Mouse (Mus musculus): ENCODE measurements around the gene Sez6l. TPM values are rescaled to one million over a fixed set of nuclear protein-coding genes. Genes with fewer than 3 reads are reported as not detected.

The Sez6l gene
- polyA plus RNA-seq, 1 experiment from 2014 or later = 0.63 TPM

GRCm38 (mm10) chr5:112523796-112524195 is 53.2 kb downstream of the Sez6l start:
- DNase-seq (ENCODE audit: low spot score) = no peak
- H3K4me1 ChIP-seq = peaks cover 46% of the 10 kb centered on the region
- no peak overlapping the region for H3K4me3 ChIP-seq
- no peaks in the 10 kb centered on the region for H3K36me3 ChIP-seq
- H3K27ac ChIP-seq = no peak overlapping the region
- 85% methylated on average over 2 of the region's 2 CpGs for WGBS
- no peaks in the 10 kb centered on the region for H3K9me3 ChIP-seq
- H3K27me3 ChIP-seq (ENCODE audit: insufficient read depth, poor library complexity, severe bottlenecking) = peaks cover 51% of the 10 kb centered on the region

DNA sequence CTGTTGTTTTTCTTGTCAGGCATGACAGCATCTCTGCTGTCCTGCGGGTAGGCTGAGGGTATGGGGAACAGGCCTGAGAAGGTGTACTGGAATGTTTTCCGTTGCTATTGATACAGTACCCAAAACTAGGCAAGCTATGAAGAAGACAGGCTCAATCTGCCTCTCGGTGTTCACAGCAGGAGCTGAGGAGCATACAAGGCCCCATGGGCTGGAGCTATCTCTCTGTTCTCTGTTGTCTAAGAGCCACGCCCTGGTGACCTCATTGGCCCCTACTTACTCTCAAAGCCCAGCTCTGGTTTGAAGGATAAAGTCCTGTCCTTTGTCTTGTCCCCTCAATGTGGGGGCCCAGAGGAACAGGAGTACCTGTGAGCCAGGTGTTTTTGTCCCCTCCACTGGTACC is 53.7 kb downstream of the Sez6l start:
- H3K9me3 ChIP-seq = no peaks in the 10 kb centered on the region
- WGBS = 80% methylated on average over 4 of the region's 4 CpGs
- no peak overlapping the region for H3K27ac ChIP-seq
- H3K36me3 ChIP-seq = no peaks in the 10 kb centered on the region
- no peak overlapping the region for H3K4me3 ChIP-seq
- H3K27me3 ChIP-seq (ENCODE audit: insufficient read depth, poor library complexity, severe bottlenecking) = peaks cover 49% of the 10 kb centered on the region
- peaks cover 44% of the 10 kb centered on the region for H3K4me1 ChIP-seq
- DNase-seq (ENCODE audit: low spot score) = no peak

- no peaks in the 10 kb centered on the region for H3K9me3 ChIP-seq
- H3K4me3 ChIP-seq = peak overlapping the region; percentile 31
- 17% methylated on average over 19 of the region's 19 CpGs for WGBS
- H3K27me3 ChIP-seq (ENCODE audit: insufficient read depth, poor library complexity, severe bottlenecking) = peaks cover 48% of the 10 kb centered on the region
- DNase-seq (ENCODE audit: low spot score) = no peak
- no peaks in the 10 kb centered on the region for H3K36me3 ChIP-seq
- no peak overlapping the region for H3K27ac ChIP-seq
- H3K4me1 ChIP-seq = peaks cover 44% of the 10 kb centered on the region
Observed at GRCm38 (mm10) chr5:112521703-112522527, 55.1 kb downstream of the Sez6l start.

DNA sequence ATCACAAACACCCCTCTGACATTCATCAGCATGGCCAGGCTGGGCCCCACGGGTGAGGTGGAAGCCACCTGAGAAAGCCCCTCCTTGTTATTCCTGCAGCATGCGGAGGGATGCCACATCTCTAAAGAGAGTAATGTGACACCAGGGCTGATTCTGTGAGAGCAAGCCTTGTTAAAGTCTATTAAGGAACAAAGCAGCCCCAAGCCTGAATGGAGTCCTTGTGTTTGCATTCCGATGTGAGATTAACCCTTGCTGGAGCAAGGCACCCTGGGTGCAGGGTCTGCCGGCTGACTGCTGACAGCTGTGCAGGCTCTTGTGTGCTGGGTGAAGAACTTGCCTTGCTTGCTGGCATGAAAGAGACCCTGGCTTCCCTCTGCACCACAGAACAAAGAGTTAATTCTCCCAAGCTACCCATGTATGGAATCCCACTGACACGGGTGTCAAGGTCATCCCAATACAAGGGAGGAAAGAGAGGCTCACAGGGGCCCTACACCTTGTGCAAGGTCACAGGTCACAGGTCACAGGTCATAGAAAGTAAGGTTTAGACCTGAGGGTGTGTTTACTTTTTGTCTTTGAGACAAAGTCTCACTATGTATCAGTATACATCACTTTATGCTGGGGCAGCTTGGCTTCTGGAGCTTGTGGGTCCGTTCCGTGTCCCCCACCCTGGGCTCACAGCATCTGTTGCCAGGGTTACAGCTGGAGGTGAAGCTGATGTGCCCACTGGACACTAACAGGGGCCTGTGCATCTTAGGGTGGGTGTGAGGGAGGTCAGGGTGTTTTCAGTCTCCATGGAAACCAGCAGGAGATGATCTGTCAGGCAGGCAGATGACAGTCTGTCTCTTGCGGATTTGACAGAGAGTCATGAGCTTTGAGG is 55.9 kb downstream of the Sez6l start:
- no peak for DNase-seq (ENCODE audit: low spot score)
- Histone ChIP-seq H3K4me1 (peaks cover 38% of the 10 kb centered on the region), H3K9me3 (no peaks in the 10 kb centered on the region), H3K27ac (no peak overlapping the region), H3K36me3 (no peaks in the 10 kb centered on the region), H3K27me3 (ENCODE audit: insufficient read depth, poor library complexity, severe bottlenecking) (peaks cover 44% of the 10 kb centered on the region), H3K4me3 (no peak overlapping the region)
- WGBS = 13% methylated on average over 8 of the region's 8 CpGs

GRCm38 (mm10) chr5:112518773-112519172 is 58.2 kb downstream of the Sez6l start:
- Histone ChIP-seq H3K9me3 (no peaks in the 10 kb centered on the region), H3K27me3 (ENCODE audit: insufficient read depth, poor library complexity, severe bottlenecking) (peaks cover 39% of the 10 kb centered on the region), H3K4me1 (peaks cover 25% of the 10 kb centered on the region), H3K4me3 (no peak overlapping the region), H3K36me3 (no peaks in the 10 kb centered on the region), H3K27ac (no peak overlapping the region)
- DNase-seq (ENCODE audit: low spot score) = no peak
- WGBS = 69% methylated on average over 2 of the region's 2 CpGs

DNA sequence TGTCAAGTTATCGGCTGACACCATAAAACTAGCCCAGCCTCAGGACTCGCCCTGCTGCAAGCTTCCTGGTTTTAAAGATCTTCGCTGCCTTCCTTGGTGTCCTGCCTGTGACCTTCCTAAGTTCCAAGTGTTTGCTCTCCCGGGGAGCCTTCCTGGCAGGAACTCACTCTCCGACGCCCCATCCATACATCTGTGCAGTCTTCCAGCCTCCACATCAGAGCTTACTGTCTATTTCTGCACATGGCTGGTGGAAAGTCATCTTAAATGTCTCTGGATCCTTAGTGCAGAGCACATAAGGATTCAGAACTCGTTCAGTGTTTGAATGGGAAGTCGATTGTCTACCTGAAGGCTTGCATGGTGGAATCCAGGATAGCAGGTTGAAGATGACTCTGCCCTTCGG is 59.5 kb downstream of the Sez6l start:
- no peaks in the 10 kb centered on the region for H3K36me3 ChIP-seq
- WGBS = 86% methylated on average over 9 of the region's 9 CpGs
- peaks cover 25% of the 10 kb centered on the region for H3K4me1 ChIP-seq
- no peak for DNase-seq (ENCODE audit: low spot score)
- H3K4me3 ChIP-seq = no peak overlapping the region
- no peak overlapping the region for H3K27ac ChIP-seq
- no peaks in the 10 kb centered on the region for H3K9me3 ChIP-seq
- peaks cover 39% of the 10 kb centered on the region for H3K27me3 ChIP-seq (ENCODE audit: insufficient read depth, poor library complexity, severe bottlenecking)

GRCm38 (mm10) chr5:112516527-112516926 is 60.5 kb downstream of the Sez6l start:
- H3K9me3 ChIP-seq = no peaks in the 10 kb centered on the region
- peaks cover 17% of the 10 kb centered on the region for H3K4me1 ChIP-seq
- DNase-seq (ENCODE audit: low spot score) = no peak
- H3K27me3 ChIP-seq (ENCODE audit: insufficient read depth, poor library complexity, severe bottlenecking) = peaks cover 40% of the 10 kb centered on the region
- no peaks in the 10 kb centered on the region for H3K36me3 ChIP-seq
- 89% methylated on average over 3 of the region's 3 CpGs for WGBS
- H3K27ac ChIP-seq = no peak overlapping the region
- no peak overlapping the region for H3K4me3 ChIP-seq

DNA sequence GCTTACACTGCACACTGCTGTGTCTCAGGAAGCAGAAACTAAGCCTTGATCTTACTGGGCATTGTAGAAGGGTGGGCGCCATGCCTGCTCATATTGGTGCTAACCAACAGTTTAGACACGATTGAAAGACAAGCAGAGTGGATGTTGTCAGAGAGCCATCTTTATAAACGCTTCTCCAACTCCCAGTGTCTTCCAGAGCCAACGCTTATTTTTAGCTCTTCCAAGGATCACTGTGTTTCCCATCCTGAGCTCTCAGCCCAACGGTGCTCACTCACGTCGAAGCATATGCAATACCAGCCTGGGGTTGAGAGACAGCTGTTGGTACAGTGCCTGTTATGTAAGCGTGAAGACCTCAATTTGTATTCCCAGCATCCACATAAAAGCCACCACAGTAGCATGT is 66.6 kb downstream of the Sez6l start:
- 66% methylated on average over 8 of the region's 8 CpGs for WGBS
- Histone ChIP-seq H3K27ac (no peak overlapping the region), H3K4me3 (no peak overlapping the region), H3K36me3 (no peaks in the 10 kb centered on the region), H3K4me1 (no peaks in the 10 kb centered on the region), H3K27me3 (ENCODE audit: insufficient read depth, poor library complexity, severe bottlenecking) (peaks cover 30% of the 10 kb centered on the region), H3K9me3 (0 out of 2 replicates have a peak, but pooled peaks cover 3% of the 10 kb centered on the region)
- DNase-seq (ENCODE audit: low spot score) = no peak

- H3K9me3 ChIP-seq = 0 out of 2 replicates have a peak, but pooled peaks cover 3% of the 10 kb centered on the region
- DNase-seq (ENCODE audit: low spot score) = no peak
- WGBS = 67% methylated on average over 5 of the region's 5 CpGs
- H3K4me3 ChIP-seq = no peak overlapping the region
- H3K27ac ChIP-seq = no peak overlapping the region
- H3K36me3 ChIP-seq = no peaks in the 10 kb centered on the region
- no peaks in the 10 kb centered on the region for H3K4me1 ChIP-seq
- H3K27me3 ChIP-seq (ENCODE audit: insufficient read depth, poor library complexity, severe bottlenecking) = peaks cover 30% of the 10 kb centered on the region
Observed at GRCm38 (mm10) chr5:112509916-112510315, 67.1 kb downstream of the Sez6l start.

- peaks cover 25% of the 10 kb centered on the region for H3K27me3 ChIP-seq (ENCODE audit: insufficient read depth, poor library complexity, severe bottlenecking)
- no peaks in the 10 kb centered on the region for H3K36me3 ChIP-seq
- H3K27ac ChIP-seq = no peak overlapping the region
- no peak for DNase-seq (ENCODE audit: low spot score)
- 0 out of 2 replicates have a peak, but pooled peaks cover 3% of the 10 kb centered on the region for H3K9me3 ChIP-seq
- no peak overlapping the region for H3K4me3 ChIP-seq
- 75% methylated on average over 4 of the region's 4 CpGs for whole genome bisulfite sequencing
- H3K4me1 ChIP-seq = no peaks in the 10 kb centered on the region
Observed at GRCm38 (mm10) chr5:112505595-112505994, 71.4 kb downstream of the Sez6l start.

DNA sequence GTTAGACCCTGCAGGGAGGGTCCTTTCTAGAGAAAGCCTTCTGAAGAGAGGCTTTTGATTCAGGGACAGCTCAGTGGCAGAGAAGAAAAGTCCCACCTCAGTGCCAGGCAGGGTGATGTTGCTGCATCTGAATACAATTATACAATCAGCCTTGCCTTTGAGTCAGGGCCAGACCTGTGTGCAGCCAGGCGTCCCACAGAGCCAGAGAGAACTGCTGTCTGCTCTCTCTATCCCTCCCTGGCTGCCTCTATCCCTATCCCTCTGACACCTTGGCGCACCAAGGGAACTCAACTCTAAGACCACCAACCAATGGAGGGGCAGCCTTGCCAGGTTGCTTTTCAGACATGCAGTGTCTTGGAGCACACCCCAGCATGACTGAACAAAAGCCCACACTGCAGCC is 75.6 kb downstream of the Sez6l start:
- Histone ChIP-seq H3K4me1 (peaks cover 18% of the 10 kb centered on the region), H3K36me3 (no peaks in the 10 kb centered on the region), H3K9me3 (0 out of 2 replicates have a peak, but pooled peaks cover 3% of the 10 kb centered on the region), H3K27me3 (ENCODE audit: insufficient read depth, poor library complexity, severe bottlenecking) (peaks cover 16% of the 10 kb centered on the region), H3K4me3 (no peak overlapping the region), H3K27ac (no peak overlapping the region)
- 67% methylated on average over 2 of the region's 2 CpGs for WGBS
- DNase-seq (ENCODE audit: low spot score) = no peak

DNA sequence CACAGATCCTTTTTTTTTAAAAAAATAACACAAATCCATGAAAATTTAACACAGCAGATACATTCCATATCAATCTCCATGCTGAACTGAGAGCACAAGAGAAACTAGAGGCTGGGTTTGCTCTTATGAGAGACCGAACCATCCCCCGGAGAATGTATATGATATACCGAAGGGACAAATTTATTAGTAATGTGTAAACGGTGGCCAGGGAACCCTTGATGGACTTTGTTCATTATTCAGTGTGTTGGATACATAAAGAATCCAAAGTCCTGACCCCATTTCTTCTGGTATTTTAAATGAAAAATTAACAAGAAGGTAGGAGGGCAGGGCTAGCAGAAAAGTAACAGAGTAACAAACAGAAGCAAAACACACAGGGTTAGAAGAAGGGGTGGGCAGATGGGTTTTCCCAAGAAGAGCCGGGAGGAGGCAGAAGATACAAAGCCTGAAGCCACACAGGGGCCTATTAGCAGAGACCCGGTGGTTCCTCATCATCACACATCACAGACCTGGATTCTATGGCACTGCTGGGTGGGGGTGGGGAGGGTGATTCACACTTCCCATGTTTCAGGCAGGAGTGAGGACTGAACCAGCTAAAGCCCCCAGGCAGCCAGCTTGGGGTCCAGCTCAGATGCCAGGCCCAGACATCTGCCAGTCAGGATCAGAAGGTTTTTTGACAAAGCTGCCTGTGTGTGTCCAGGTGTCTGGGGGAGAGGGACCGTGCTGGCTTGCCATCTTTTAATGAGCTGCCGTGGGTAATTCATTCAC is 76.9 kb downstream of the Sez6l start:
- Histone ChIP-seq H3K4me3 (no peak overlapping the region), H3K27me3 (ENCODE audit: insufficient read depth, poor library complexity, severe bottlenecking) (peaks cover 29% of the 10 kb centered on the region), H3K27ac (0 out of 2 replicates have a peak overlapping the region, but pooled peaks have one; percentile 6), H3K36me3 (no peaks in the 10 kb centered on the region), H3K4me1 (peaks cover 18% of the 10 kb centered on the region), H3K9me3 (no peaks in the 10 kb centered on the region)
- DNase-seq (ENCODE audit: low spot score) = no peak
- WGBS = 68% methylated on average over 8 of the region's 8 CpGs
